Mouse (Mus musculus) cerebellum, postnatal 4 days (tissue): ENCODE results near the gene Map2.

ENCODE experiments used
- DNase-seq, 2 experiments: peaks; one replicate each; pipeline ENCODE4 v3.0.0; 2022; ENCODE audit warnings: low spot score in 2 of 2, mixed read lengths in 1 of 2

Map2 gene

DNA sequence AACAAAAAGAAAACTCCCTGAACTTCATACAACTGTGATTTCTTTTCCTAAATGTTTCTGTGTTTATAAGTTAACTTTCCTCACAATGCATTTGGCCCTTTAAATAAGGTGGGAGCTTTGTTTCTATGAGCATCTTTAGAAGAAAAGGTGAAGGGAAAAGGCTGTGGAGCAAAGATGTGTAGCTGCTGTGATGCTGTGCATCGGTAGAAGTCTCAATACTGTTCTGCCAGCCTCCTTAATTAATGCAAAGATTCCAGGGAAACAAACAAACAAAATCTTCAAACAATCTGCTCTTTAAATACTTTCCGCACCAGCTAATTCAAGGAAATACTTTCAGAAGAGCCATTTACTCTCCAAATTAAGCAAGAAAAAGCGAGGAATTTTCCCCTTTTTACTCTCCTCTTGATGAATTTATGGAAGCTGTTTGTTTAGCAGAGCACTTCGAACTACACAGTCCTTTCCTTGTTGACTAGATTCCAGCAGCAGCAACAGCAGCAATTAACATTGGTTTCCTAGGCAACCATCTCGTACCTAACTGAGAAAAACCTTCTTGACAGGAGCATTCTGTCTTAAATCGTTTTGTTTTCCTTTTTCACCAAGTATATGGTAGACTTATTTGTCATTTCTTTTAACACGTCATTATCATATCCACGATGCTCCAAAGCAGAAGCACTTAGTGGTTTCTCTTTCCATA, 220.0 kb downstream of the Map2 start:
- no peak for DNase-seq

DNA sequence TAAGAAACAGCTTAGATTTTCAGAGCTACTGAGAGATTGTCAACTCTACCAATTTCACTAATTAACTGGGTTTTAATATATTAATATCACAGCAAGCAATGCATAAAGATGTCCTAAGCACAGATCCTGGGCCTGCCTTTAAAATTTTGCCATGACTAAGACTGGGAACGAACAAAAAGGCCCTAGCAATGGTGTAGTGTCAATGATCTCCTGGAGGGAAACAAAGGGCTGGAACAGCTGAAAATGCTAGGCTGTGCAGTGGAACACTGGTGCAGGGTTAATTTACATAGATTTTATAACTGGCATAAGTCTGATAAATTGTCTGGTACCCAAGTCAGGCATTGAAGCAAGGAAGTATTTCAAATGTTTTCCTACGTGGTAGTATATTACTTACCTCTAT, 220.8 kb downstream of the Map2 start:
- no peak for DNase-seq

DNA sequence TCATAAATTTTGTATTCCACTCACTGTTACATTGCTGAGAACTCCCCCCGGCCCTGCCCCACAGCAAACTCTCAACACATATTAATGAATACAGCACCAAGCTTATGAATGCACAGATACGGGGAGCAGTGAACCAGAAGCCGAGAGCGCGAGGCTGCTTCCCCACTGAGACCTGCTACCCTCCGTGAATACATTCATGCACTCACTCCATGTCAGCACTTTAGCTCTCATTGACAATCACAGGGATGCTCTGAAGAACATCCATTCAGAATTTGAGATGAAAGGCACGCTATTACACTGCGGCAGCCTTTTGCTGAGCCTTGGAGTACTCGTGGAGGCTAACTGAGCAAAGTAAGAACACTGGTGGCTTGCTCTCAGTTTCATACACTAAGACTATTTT, 226.8 kb downstream of the Map2 start:
- no peak for DNase-seq

DNA sequence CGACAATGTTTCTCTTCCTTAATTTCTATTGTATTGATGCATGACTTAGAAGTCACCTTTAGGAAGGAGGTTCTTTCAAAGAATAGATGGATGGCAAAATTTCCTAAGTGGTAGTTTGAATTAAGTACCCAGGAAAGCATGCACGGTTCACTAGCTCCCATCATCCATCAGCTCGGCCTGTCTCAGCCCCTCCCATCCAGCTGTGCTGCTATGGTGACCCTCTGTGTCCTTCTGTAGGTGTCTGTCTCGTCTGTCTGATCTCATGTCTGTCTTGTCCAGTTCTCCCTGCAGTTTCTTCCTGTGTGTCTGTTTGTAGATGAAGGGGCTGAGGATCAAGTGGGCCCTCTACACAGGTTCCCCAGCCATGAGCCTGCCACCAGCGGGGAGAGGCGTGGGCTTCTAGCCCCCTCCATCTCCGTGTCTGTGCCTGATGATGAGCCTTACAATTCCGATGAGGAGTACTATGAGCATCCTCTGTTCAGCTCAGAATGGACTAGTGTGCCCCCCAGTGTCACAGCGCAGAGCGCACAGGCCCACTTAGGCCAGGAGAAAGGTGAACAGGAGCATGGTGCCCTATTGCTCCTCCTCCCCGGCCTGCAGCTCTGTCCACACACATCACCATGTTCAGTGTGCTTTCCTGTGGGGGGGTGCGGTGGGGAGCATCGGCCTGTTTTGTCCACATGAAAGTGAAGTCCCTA, 232.3 kb downstream of the Map2 start:
- peak in 1 of 2 experiments; percentile 17 for DNase-seq

DNA sequence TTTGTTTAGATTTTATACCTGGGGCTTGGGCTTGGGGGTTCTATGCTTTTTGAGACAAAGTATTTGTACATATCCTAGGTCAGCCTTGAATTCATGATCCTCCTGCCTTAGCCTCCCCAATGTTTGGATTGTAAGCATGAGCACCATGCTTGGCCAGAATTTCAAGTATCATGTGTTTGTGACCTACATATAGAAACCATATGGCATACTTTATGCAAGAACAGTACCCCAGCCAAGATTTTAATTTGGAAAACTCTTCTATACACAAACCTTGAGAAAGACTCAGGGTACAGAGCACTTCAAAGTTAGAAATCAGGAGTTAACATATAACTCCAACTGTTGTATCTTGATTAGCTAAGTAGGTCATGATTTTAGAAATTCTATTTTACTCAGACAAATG, 243.3 kb downstream of the Map2 start:
- no peak for DNase-seq

DNA sequence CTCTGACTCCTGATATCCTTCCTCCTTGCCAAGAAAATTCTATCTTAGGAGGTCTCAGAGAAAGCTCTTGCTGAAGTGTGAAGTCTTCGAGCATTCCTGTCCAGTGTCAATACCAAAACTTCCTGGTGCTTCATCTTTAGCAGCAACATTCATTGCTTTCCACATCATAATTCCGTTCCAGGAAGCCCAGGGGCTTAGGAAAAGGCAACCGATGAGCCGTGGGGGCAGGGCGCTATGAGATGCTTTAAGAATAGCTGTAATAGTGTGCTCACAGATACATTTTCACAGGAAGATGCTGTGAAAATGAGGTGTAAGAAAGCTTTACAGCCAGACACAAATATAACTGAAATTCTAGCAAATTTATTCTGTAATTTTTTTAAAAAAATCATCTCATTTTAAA, 251.0 kb downstream of the Map2 start:
- no peak for DNase-seq

DNA sequence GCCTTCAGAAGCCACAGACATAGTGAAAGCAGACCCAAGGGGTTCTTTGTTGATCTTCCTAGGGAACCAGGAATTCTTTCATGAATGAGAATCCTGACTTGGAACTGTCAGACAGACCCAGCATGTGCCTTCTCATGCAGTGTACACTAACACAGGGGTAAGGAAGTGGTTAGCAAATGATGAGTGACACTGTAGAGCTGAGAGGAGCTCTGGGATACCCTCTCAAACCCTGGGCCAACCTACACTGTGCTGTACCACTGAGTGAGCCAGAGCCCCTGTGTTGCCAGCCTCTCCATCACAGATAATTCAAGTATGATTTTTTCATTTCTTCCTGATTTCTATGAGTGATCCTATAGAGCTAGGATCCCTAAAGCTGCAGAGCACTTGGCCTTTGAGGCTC, 255.9 kb downstream of the Map2 start:
- DNase-seq = no peak

DNA sequence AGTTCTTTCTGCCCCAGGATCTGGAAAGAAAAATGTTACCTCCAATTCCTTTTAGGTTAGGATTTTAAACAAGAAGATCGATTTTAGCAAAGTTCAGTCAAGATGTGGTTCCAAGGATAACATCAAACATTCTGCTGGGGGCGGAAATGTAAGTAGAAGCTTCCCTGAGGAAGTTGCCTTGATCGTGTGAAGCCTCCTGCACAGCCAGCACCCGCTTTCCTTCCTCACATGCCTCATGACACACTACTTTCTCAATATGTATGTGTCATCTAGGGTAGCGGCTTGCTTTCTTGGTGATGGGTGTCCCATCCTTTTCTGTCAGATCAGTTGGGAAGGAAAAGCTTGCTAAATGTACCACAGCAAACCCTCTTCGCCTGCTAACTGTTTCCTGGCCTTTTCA, 256.4 kb downstream of the Map2 start:
- DNase-seq = no peak

DNA sequence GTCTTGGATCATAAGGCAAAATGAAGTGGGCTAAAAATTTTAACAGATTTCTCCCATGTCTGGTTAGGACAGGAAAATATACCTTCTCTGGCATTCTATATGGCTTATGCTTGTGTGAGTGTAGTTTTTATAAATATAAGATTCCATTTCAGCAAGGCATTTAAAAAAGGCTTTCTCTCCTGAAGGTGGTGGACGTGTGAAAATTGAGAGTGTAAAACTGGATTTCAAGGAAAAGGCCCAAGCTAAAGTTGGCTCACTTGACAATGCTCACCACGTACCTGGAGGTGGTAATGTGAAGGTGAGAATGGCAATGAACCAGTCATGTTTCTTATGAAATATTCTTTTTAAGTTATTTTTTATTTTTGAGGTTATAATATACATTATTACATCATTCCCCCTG, 263.0 kb downstream of the Map2 start:
- DNase-seq = no peak

DNA sequence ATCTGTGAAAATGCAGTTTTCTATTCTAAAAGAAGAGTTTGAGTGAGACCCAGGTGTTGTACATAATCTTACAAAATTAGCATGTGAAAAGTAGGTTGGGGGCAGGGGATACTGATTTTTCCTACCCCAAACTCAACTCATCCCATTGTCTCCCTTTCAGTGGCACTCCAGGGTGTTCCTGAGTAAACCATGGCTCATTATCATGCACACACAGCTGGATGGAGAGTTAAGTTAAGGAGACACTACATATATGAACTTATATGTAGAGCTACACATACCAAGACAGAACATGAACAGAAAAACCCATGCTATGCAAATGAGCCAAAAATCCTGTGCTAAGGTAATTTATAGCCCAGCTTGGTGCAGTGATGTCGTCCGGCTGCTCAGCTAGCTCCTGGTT, 267.8 kb downstream of the Map2 start:
- no peak for DNase-seq

DNA sequence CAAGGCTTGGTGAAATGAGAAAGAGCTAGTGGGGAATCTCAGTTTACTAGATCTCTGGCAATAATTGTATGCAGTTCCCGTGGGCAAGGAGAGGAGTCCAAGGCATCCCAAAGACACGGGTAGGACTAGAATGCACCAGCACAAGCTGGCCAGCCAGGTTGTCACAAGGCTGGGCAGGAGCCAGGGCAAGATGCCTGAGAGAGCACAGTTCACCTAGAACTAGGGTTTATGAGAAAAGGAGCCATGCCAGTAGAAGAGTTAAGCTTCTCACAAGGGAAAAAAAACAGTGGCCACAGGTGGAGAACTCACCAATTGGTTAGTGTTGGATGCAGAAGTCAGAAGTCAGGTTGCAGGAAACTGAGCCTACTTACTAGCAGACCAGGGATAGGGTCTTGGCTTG, 274.4 kb downstream of the Map2 start:
- DNase-seq = no peak

DNA sequence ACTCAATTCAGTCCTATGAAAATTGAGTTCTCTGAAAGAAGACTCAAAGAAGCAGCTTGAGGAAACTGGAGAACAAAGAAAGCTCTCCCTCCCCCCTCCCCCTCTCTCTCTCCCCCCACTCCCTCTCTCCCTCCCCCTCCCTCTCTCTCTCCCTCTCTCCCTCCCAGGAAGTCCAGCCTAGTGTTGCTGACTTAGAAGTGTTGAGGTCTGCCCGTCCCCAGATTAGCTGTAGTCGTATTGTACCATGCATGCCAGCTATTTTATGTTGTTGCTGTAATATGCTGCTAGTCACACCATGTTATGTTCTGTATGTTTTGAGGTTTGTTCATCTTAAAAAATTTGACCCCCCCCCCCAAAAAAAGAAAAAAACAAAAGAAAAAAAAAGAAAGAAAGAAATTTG, 281.5 kb downstream of the Map2 start:
- DNase-seq = no peak

DNA sequence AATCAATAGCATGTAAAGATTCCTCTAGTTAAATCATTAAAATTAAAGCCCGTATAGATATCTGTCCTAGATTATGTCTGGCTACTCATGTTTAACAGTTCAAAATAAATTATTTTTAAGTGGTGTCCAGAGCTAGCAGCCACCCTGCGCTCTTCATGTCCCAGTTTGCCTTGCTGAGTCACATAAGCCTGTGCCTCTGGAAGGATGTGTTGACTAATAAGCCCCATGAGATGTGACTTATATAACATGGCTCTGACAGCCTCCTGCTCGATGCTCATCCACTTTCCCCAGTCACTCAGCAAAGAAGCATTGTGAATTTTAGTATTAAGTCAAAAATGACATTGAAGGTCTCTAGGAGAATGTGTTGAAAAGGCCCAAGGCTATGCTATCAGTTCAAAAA, 282.7 kb downstream of the Map2 start:
- no peak for DNase-seq

DNA sequence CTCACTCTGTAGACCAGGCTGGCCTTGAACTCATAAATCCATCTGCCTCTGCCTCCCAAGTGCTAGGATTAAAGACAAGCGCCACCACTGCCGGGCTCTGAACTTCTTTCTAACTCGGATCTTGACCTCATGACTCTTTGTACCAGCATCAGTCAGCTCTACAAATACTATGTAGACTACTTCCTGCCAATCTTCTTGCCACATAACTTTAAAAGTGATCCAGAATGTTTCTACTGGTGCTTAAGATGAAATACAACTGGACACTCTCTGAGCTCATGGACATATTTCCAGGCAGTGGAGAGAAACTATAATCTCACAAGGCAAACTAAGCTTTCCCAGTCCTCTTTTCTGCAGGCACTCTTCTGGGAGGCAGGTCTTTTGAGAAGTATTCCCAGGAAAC, 284.3 kb downstream of the Map2 start:
- DNase-seq = no peak

DNA sequence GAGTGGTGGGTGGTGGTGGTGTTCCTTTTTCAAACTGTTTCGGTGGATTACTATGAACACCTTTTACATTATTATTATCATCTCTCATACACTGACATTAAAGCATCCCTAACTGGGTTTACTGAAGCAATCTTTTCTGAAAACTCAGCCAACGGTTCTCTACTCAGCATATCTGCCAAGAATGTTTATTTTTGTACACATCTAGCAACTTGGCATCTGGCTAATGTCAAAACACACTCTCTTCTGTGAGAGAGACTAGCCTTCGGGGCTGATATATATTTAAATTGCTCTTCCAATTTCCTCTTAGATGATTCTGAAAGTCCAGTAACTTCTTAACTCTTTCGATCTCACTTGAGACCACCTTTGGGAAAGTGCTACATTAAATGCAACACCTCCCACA, 285.8 kb downstream of the Map2 start:
- DNase-seq = no peak

DNA sequence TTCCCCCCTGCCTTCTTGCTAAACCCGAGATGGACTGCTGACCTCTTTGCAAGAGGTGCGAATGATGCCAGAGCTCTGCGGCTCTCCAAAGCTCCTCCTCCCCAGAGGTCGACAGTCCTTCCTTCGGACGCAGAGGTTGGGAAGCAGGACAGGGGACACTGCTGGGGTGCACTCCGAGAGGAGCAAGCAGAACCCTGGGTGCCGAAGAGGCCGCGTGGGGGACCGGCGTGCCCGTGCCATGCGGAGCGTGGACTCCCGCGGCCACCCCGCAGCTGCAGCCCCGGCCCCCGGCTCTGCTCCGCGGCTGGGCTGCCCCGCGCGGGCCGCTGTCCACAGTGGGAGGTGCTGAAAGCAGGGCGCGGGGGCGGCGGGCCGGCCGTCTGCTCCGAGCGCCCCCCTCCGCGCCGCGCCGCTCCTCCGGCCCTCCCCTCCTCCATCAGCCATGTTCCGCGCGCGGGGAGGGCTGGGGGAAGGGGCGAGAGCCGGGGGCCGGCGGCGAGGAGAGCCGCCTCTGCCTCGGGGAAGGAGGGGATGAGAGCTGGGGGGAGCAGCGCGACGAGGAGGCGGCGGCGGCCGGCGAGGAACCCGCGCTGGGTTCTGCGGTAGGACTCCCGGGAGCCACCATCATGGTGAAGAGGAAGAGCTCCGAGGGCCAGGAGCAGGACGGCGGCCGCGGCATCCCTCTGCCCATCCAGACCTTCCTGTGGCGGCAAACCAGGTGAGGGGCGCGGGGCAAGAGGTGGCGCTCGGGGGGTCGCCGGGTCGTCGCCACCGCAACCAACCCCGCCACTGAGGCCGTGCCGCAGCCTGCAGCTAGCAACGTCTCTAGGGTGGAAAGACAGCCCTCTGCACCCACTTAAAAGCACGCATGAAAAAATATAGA, 293.0 kb downstream of the Map2 start, which contains the start of gene Unc80:
Gene Unc80 (plus strand): TSS at position 547 of the 883 bp plus-strand sequence.
- peak; percentile 31 to 62 for DNase-seq

DNA sequence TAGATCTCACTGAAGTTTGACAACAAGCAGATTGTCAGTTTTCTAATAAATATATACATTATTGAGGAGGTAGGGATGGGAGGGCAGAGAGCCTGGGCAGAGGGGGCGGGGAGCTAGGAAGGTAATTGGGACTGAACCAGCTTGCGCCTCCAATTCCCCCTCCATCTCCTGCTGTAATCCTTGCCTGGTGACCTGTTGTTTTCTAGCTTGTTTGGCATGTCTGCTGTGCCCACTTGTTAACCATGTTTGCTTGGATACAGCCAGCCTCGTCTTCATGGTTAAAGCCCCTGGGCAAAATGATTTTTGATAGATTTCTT, 293.6 kb downstream of the Map2 start:
- peak in 1 of 2 experiments; percentile 7 for DNase-seq

DNA sequence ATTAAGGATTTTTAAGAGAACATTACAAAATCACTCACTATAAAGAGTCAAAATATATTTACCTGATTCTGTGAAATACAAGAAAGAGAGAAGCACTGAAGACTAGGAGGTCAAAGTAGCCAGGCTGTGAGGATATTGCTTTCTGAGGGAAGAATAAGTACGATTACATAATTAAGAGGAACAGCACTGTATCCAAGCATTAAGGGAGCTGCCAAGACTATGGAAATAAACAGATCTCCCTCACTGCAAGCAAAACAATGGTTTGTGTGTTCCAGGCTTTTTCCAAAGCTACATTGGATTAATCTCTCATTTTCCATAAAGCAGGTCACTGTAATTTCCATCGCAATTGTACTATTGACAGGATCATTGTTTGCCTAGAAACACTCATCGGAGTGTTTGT, 307.7 kb downstream of the Map2 start:
- DNase-seq = no peak
